Mouse (Mus musculus) lung, postnatal 0 days (tissue): Measurements from ENCODE around the gene Pop5. TPM values are rescaled to one million over a fixed set of nuclear protein-coding genes. Genes with fewer than 3 reads are reported as not detected.

Experiments
- ATAC-seq: fragments of 200-750 bp; cut with Nextera tagmentation; 2 replicates; pipeline ENCODE4 v1.8.0; 2017; ENCODE audit warnings: moderate library complexity
- DNase-seq: peaks from one replicate; pipeline ENCODE4 v3.0.0-alpha.2; 2016; ENCODE audit warnings: low spot score
- H3K27ac ChIP-seq: fragments of 300-500 bp; sonication (generic); 2 replicates; pipeline ENCODE4 v1.5.1; 2014; ENCODE audit warnings: antibody characterized with exemption, mild to moderate bottlenecking, low read length, mixed read lengths
- H3K27me3 ChIP-seq: fragments of 300-500 bp; sonication (generic); replicated peaks from 2 replicates; pipeline ENCODE4 v1.6.1; 2014; ENCODE audit warnings: low read length, mixed read lengths; ENCODE audit not compliant: insufficient read depth
- H3K36me3 ChIP-seq: fragments of 300-500 bp; sonication (generic); 2 replicates; pipeline ENCODE4 v1.6.1; 2014; ENCODE audit warnings: low read length, mixed read lengths; ENCODE audit not compliant: insufficient read depth
- H3K4me1 ChIP-seq: fragments of 300-500 bp; sonication (generic); 2 replicates; pipeline ENCODE4 v1.6.1; 2014; ENCODE audit warnings: antibody characterized with exemption, low read depth, low read length, mixed read lengths; ENCODE audit not compliant: insufficient read depth
- H3K4me2 ChIP-seq: fragments of 300-500 bp; sonication (generic); replicated peaks from 2 replicates; pipeline ENCODE4 v1.6.1; 2014; ENCODE audit warnings: low read depth, mild to moderate bottlenecking, low read length, moderate library complexity, mixed read lengths
- H3K4me3 ChIP-seq: fragments of 300-500 bp; sonication (generic); 2 replicates; pipeline ENCODE4 v1.5.1; 2014; ENCODE audit warnings: low read depth, low read length
- H3K9ac ChIP-seq: fragments of 300-500 bp; sonication (generic); replicated peaks from 2 replicates; pipeline ENCODE4 v1.6.1; 2014; ENCODE audit warnings: low read depth, mild to moderate bottlenecking
- H3K9me3 ChIP-seq: fragments of 300-500 bp; sonication (generic); 2 replicates; pipeline ENCODE4 v1.6.1; 2016; ENCODE audit warnings: low read length, mixed read lengths
- CTCF ChIP-seq: IDR thresholded peaks from 2 replicates; pipeline ENCODE4 v1.5.1; 2016; ENCODE audit warnings: antibody characterized with exemption, mild to moderate bottlenecking
- EP300 ChIP-seq: IDR thresholded peaks from 2 replicates; pipeline ENCODE4 v1.6.1; 2016; ENCODE audit warnings: antibody characterized with exemption, mild to moderate bottlenecking, control low read depth
- WGBS: fragments of 180-500 bp; shearing (Covaris S2); extraction: QIAGEN DNeasy Blood & Tissue Kit; methylation state at CpG from one replicate; pipeline ENCODE4 v1.1.7; 2014; 5-methylcytosine and 5-hydroxymethylcytosine counted together
- polyA plus RNA-seq: library from polyadenylated mRNA; unstranded; fragments of >200 nt; fragmentation: Nextera tagmentation; extraction: Ambion mirVana; gene quantifications from 2 replicates; pipeline ENCODE4 v1.2.1, GENCODE M21; 2015

Pop5 gene
- 77.6 and 78.8 TPM in 2 replicates for polyA plus RNA-seq

- peak within 1 kb of the TSS; percentile 86 for H3K4me2 ChIP-seq
- H3K9me3 ChIP-seq, result no peaks in the 10 kb centered on the region
- DNase-seq (peak; percentile 94), ATAC-seq (peak; percentile 78)
- peak within 1 kb of the TSS; percentile 1; the same call in 1 of the 2 replicates for H3K27ac ChIP-seq
- 2% methylated on average over 21 of the region's 21 CpGs for WGBS
- H3K4me1 ChIP-seq, result peaks cover 7% of the 10 kb centered on the region; the same call in 1 of the 2 replicates
- H3K27me3 ChIP-seq, result no peaks in the 10 kb centered on the region
- 0 out of 2 replicates have a peak, but pooled peaks cover 6% of the 10 kb centered on the region for H3K36me3 ChIP-seq
- H3K4me3 ChIP-seq, result peak within 1 kb of the TSS; percentile 55
- H3K9ac ChIP-seq, result peak within 1 kb of the TSS; percentile 23; the same call in 1 of the 2 replicates
- TF ChIP-seq EP300 (peak; percentile 42; the same call in 1 of the 2 replicates), CTCF (peak; percentile 94)
These were observed at the start of gene Pop5 for GRCm38 (mm10) chr5:115235786-115236263. Pop5 (plus strand) TSS chr5:115235836.

- H3K9me3 ChIP-seq, result no peaks in the 10 kb centered on the region
- TF ChIP-seq EP300 (no peak), CTCF (no peak)
- peaks cover 3% of the 10 kb centered on the region; the same call in 1 of the 2 replicates for H3K4me1 ChIP-seq
- DNase-seq, result peak; percentile 49
- no peak overlapping the region for H3K4me3 ChIP-seq
- no peak overlapping the region for H3K27ac ChIP-seq
- 40% methylated on average over 16 of the region's 17 CpGs for WGBS
- ATAC-seq, result peak; percentile 25
- H3K9ac ChIP-seq, result no peak overlapping the region
- H3K27me3 ChIP-seq, result no peaks in the 10 kb centered on the region; the same call in 1 of the 2 replicates
- H3K4me2 ChIP-seq, result peak overlapping the region; percentile 31
- H3K36me3 ChIP-seq, result no peaks in the 10 kb centered on the region
These were observed 49.1 kb upstream of the Pop5 start for GRCm38 (mm10) chr5:115186371-115187073.

- DNase-seq, result peak; percentile 95
- Histone ChIP-seq H3K9ac (no peak overlapping the region), H3K36me3 (no peaks in the 10 kb centered on the region), H3K9me3 (no peaks in the 10 kb centered on the region), H3K4me3 (no peak overlapping the region), H3K27ac (peak overlapping the region; percentile 68), H3K4me1 (peaks cover 3% of the 10 kb centered on the region; the same call in 1 of the 2 replicates), H3K27me3 (peaks cover 9% of the 10 kb centered on the region), H3K4me2 (peak overlapping the region; percentile 31)
- ATAC-seq, result peak; percentile 92
- TF ChIP-seq EP300, result peak; percentile 52
- TF ChIP-seq CTCF, result peak; percentile 90
- 19% methylated on average over 26 of the region's 26 CpGs for WGBS
These were observed 48.2 kb upstream of the Pop5 start for GRCm38 (mm10) chr5:115187188-115188131.

- no peak overlapping the region for H3K4me2 ChIP-seq
- H3K27me3 ChIP-seq, result peaks cover 23% of the 10 kb centered on the region
- ATAC-seq, result no peak
- 52% methylated on average over 5 of the region's 5 CpGs for WGBS
- no peaks in the 10 kb centered on the region for H3K9me3 ChIP-seq
- no peak overlapping the region for H3K4me3 ChIP-seq
- peaks cover 11% of the 10 kb centered on the region for H3K4me1 ChIP-seq
- peak; percentile 49 for DNase-seq
- H3K27ac ChIP-seq, result no peak overlapping the region
- no peak overlapping the region for H3K9ac ChIP-seq
- TF ChIP-seq CTCF, result peak; percentile 85
- no peak for TF ChIP-seq EP300
- no peaks in the 10 kb centered on the region for H3K36me3 ChIP-seq
These were observed 46.8 kb upstream of the Pop5 start for GRCm38 (mm10) chr5:115188824-115189223.

- DNase-seq (no peak), ATAC-seq (no peak)
- WGBS, result 74% methylated on average over 12 of the region's 12 CpGs
- Histone ChIP-seq H3K4me3 (no peak overlapping the region), H3K9me3 (no peaks in the 10 kb centered on the region), H3K36me3 (no peaks in the 10 kb centered on the region), H3K4me2 (no peak overlapping the region), H3K4me1 (peaks cover 12% of the 10 kb centered on the region), H3K27me3 (peaks cover 30% of the 10 kb centered on the region), H3K9ac (no peak overlapping the region), H3K27ac (no peak overlapping the region)
- TF ChIP-seq CTCF, result no peak
- no peak for TF ChIP-seq EP300
These were observed 45.6 kb upstream of the Pop5 start for GRCm38 (mm10) chr5:115190081-115190480.
